Mouse (Mus musculus): ENCODE results near the gene Zic1.

- TF ChIP-seq CTCF (IDR thresholded peaks at IDR 0.05; ENCODE audit: low read depth) (no peak), EP300 (IDR thresholded peaks at IDR 0.05; ENCODE audit: low read depth) (no peak)
Observed at GRCm38 (mm10) chr9:91395066-91395772, 29.6 kb upstream of the Zic1 start.
